Mouse (Mus musculus): Measurements from ENCODE around the gene Wsb2. TPM values are rescaled to one million over a fixed set of nuclear protein-coding genes. Genes with fewer than 3 reads are reported as not detected.

The Wsb2 gene
- polyA plus RNA-seq, 1 experiment from 2014 or later: 45.0 TPM

GRCm38 (mm10) chr5:117413507-117414501 is 56.7 kb downstream of the Wsb2 start, which contains the start of gene Ksr2:
Gene Ksr2, plus strand, starts transcription at chr5:117414000.
- Histone ChIP-seq H3K4me3 (ENCODE audit: low read length) (peak within 1 kb of the TSS; percentile 58), H3K4me2 (ENCODE audit: low read depth, low read length) (peak within 1 kb of the TSS; percentile 68), H3K27me3 (ENCODE audit: control insufficient read depth, insufficient read depth, low read depth, low read length) (peaks cover 37% of the 10 kb centered on the region), H3K4me1 (replicated peaks; ENCODE audit: control insufficient read depth, insufficient read depth, low read length) (peaks cover 6% of the 10 kb centered on the region; the same call in 1 of the 2 replicates), H3K36me3 (ENCODE audit: control insufficient read depth, insufficient read depth, low read length) (no peaks in the 10 kb centered on the region), H3K9ac (ENCODE audit: low read length) (peak within 1 kb of the TSS; percentile 67), H3K27ac (ENCODE audit: low read length) (peak within 1 kb of the TSS; percentile 55), H3K9me3 (ENCODE audit: control insufficient read depth, low read length) (no peaks in the 10 kb centered on the region; the same call in 1 of the 2 replicates)
- peak; percentile 92 for ATAC-seq (ENCODE audit: low read depth)
- under 1% methylated on average over 62 of the region's 89 CpGs for WGBS

- Histone ChIP-seq H3K4me3 (ENCODE audit: low read length) (peak overlapping the region; percentile 58), H3K36me3 (ENCODE audit: control insufficient read depth, insufficient read depth, low read length) (no peaks in the 10 kb centered on the region), H3K27ac (ENCODE audit: low read length) (no peak overlapping the region), H3K4me1 (replicated peaks; ENCODE audit: control insufficient read depth, insufficient read depth, low read length) (peaks cover 6% of the 10 kb centered on the region; the same call in 1 of the 2 replicates), H3K27me3 (ENCODE audit: control insufficient read depth, insufficient read depth, low read depth, low read length) (peaks cover 37% of the 10 kb centered on the region), H3K9me3 (ENCODE audit: control insufficient read depth, low read length) (no peaks in the 10 kb centered on the region; the same call in 1 of the 2 replicates), H3K4me2 (ENCODE audit: low read depth, low read length) (peak overlapping the region; percentile 68), H3K9ac (ENCODE audit: low read length) (no peak overlapping the region)
- no peak for ATAC-seq (ENCODE audit: low read depth)
- WGBS: 3% methylated on average over 10 of the region's 10 CpGs
Measured at GRCm38 (mm10) chr5:117414611-117415010, 57.5 kb downstream of the Wsb2 start.

- H3K27me3 ChIP-seq (ENCODE audit: control insufficient read depth, insufficient read depth, low read depth, low read length): peaks cover 37% of the 10 kb centered on the region
- no peaks in the 10 kb centered on the region for H3K36me3 ChIP-seq (ENCODE audit: control insufficient read depth, insufficient read depth, low read length)
- H3K4me1 ChIP-seq (replicated peaks; ENCODE audit: control insufficient read depth, insufficient read depth, low read length): peaks cover 6% of the 10 kb centered on the region; the same call in 1 of the 2 replicates
- H3K4me3 ChIP-seq (ENCODE audit: low read length): no peak overlapping the region
- H3K4me2 ChIP-seq (ENCODE audit: low read depth, low read length): no peak overlapping the region
- WGBS: 32% methylated on average over 18 of the region's 19 CpGs
- no peak for ATAC-seq (ENCODE audit: low read depth)
- H3K9me3 ChIP-seq (ENCODE audit: control insufficient read depth, low read length): no peaks in the 10 kb centered on the region; the same call in 1 of the 2 replicates
- H3K27ac ChIP-seq (ENCODE audit: low read length): no peak overlapping the region
- no peak overlapping the region for H3K9ac ChIP-seq (ENCODE audit: low read length)
Measured at GRCm38 (mm10) chr5:117415011-117415912, 58.2 kb downstream of the Wsb2 start.

- 74% methylated on average over 2 of the region's 2 CpGs for WGBS
- no peak for ATAC-seq (ENCODE audit: low read depth)
- H3K9me3 ChIP-seq (ENCODE audit: control insufficient read depth, low read length): no peaks in the 10 kb centered on the region; the same call in 1 of the 2 replicates
- H3K36me3 ChIP-seq (ENCODE audit: control insufficient read depth, insufficient read depth, low read length): no peaks in the 10 kb centered on the region
- peaks cover 37% of the 10 kb centered on the region for H3K27me3 ChIP-seq (ENCODE audit: control insufficient read depth, insufficient read depth, low read depth, low read length)
- H3K4me3 ChIP-seq (ENCODE audit: low read length): no peak overlapping the region
- H3K4me2 ChIP-seq (ENCODE audit: low read depth, low read length): no peak overlapping the region
- H3K27ac ChIP-seq (ENCODE audit: low read length): no peak overlapping the region
- no peak overlapping the region for H3K9ac ChIP-seq (ENCODE audit: low read length)
- peaks cover 6% of the 10 kb centered on the region; the same call in 1 of the 2 replicates for H3K4me1 ChIP-seq (replicated peaks; ENCODE audit: control insufficient read depth, insufficient read depth, low read length)
Measured at GRCm38 (mm10) chr5:117417442-117417841, 60.3 kb downstream of the Wsb2 start.

Other genes with a start within 250 kb of the Wsb2 start
- gene Suds3, start 241.2 kb upstream of the Wsb2 start, polyA plus RNA-seq (2015; fragmentation: Nextera tagmentation; extraction: Ambion mirVana): 56.9 and 63.4 TPM in 2 replicates
- gene Taok3, start 237.2 kb upstream of the Wsb2 start, polyA plus RNA-seq (2015; fragmentation: Nextera tagmentation; extraction: Ambion mirVana): 33.5 and 37.1 TPM in 2 replicates
- gene Pebp1, start 69.7 kb upstream of the Wsb2 start, polyA plus RNA-seq (2015; fragmentation: Nextera tagmentation; extraction: Ambion mirVana): 649 and 667 TPM in 2 replicates
- 18.2 and 20.0 TPM in 2 replicates for gene Vsig10, start 38.2 kb upstream of the Wsb2 start, polyA plus RNA-seq (2015; fragmentation: Nextera tagmentation; extraction: Ambion mirVana)
- 111 and 116 TPM in 2 replicates for gene Rfc5, start 31.7 kb downstream of the Wsb2 start, polyA plus RNA-seq (2015; fragmentation: Nextera tagmentation; extraction: Ambion mirVana)
- 0.09 and 0.30 TPM in 2 replicates for gene Ksr2, start 56.7 kb downstream of the Wsb2 start, polyA plus RNA-seq (2015; fragmentation: Nextera tagmentation; extraction: Ambion mirVana)